Mouse (Mus musculus): Measurements from ENCODE around the gene Thsd4.

Gene Thsd4

DNA sequence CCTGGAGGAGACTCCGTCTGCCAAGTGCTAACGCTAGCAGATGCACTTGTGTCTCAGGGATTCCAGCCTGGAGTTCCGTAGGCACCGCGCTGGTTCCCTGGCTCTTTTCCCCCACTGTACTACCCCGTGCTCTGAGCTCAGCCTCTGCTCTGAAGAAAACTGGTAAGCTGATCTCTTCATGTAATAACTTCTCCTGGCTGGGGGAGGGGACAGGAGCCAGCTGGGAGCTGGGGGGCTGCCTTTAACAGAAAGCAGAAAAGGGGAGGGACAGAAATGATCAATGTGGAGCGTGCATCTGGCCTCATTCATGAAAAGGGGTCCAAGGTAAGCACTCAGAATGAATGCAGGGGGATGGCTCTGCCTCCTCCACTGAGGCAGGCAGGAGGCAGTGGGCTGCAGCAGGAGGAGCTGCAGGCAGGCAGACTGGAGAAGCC lies 380.7 kb downstream of the Thsd4 start:
- DNase-seq (ENCODE audit: low read depth), result no peak

DNA sequence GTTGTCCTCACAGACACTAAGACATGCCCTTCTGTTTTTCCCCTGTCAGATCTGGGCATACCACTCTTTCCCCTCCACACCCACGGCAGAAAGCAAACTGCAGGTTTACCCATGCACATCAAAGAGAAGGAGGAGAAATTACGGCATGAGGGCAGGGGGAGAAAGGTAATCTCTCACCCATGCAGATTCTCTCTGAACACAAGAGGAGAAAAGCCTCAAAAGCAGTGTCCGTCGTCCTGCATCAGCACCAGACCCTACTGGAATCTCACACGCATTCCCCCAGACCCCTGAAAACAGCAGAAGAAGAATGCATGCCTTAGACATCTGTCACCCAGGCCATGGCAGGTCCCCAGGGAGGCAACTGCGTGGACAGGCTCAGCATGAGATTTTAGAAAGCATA lies 381.4 kb downstream of the Thsd4 start:
- DNase-seq (ENCODE audit: low read depth), result no peak

DNA sequence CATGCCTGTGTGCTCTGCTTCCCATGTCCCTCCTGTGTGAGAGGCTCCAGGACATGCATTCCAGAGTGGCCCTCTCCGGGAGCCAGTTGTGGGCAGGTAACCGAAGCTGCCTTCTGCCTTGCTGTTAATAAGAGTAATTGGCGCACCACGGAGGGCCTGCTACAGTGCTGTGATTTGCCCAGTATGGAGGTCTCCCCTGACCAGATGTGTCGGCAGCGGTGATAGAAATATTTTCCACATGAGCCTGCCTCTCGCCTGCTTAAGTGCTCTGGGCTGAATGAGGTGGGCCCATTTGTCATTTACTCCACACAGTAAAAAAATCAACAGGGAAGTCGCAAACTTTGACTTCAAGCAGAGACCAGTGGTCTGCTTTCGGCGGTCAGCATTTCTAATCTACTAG lies 382.4 kb downstream of the Thsd4 start:
- no peak for DNase-seq (ENCODE audit: low read depth)

DNA sequence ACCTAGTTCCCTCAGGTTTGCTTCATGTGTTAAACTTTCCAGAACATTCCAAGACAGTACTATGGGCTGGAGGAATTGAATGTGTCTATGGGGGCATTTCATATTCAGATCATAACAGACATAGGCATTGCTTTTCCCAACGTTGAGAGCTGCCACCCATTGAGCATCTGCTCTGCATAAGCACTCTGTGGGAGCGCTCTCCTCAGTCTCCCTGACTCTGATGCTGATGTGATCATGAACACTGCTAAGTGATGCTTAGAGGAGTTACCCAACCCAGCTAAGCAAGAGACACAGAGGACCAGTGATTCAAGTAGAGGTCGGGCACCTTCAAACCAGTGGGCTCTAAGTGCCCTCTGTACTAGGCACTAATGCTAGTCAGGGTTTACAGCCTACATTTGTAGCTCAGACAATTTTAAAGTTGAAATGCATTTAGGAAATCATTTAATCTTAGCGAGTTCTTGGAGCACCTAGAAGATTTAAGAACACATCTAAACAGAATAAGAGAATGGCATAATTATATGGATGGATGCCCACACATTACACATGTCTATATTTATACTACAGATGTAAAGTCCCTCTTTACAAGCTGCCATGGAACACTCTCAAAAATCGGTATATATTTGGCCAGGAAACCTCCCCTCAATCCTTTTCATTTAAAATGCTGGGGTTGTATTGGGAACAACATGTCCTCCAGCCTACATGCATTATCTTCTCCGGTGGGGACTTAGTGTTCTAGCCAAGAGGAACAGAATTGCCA lies 392.4 kb downstream of the Thsd4 start:
- DNase-seq (ENCODE audit: low read depth), result no peak

DNA sequence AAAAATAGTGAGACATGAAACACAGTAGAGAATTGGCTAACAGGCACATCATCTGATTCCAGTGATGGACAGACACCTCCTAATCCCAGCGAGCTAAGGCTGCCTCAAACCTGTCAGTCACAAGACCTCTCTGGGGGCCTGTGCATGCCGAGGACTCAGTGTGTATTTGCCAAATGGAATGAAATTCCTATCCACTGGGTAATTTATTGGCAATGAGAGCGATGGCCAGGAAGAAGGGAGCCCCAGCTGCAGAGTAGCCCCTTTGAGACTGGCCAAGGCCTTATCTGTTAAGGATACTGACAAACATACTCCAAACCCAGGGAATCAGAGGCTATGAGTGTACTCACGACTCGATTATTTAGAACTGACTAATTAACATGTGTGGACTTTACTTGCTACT lies 394.9 kb downstream of the Thsd4 start:
- no peak for DNase-seq (ENCODE audit: low read depth)

DNA sequence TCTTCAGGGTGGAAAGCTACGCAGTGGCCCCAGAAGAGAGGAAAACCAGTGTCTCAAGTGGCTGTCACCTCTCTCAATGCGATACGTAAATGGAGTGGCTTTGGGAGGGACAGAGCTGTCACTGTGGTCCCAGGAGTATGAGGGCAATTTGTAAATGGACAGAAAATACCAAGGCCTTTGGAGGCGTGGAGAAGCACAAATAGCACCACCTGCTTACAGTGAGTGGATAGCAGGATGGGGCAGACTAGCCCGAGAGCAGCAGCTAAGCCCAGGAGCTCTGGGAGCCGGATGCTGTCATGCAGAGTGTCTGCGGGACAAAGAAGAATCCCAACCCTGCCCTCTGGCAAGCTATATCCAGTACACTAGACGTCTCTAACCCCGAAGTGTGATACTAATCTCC lies 397.7 kb downstream of the Thsd4 start:
- DNase-seq (ENCODE audit: low read depth), result no peak

DNA sequence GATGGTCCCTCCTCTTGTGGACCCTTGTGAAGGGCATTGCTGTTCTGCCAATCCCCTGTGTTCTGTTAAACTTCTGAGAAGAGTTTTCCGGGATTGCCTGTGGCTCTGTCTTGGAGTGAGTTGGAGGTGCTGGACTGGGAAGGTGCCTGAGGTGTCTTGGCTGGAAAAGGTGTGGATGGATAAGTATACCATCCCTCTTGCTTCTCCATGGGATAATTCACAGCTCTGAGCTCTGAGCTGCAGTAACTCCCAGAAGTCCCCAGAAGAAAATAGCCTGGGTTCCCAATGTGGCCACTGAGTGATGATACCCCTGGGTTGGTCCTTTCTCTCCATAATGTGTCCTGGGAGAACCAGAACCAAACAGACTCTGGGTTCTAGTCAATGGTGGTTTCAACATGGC lies 398.8 kb downstream of the Thsd4 start:
- DNase-seq (ENCODE audit: low read depth), result no peak

DNA sequence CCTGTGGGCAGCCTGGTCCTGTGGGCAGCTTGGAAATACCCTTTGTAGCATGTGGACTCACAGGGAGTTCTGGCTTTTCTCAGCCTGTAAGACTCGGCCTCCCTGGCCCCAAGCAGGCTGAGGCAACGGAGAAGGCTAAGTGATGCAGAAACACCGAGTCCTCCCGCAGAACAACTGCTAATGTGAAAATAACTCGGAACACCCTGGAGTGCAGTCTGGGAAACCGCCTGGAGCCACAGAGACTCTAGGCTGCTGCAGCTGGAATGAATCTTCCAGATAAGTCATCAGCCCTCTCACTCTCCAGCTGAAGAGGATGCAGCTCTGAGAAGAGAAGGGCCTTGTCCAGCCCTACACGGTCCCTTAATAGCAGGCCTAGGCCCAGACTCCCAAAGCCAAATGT lies 402.0 kb downstream of the Thsd4 start:
- DNase-seq (ENCODE audit: low read depth), result no peak

DNA sequence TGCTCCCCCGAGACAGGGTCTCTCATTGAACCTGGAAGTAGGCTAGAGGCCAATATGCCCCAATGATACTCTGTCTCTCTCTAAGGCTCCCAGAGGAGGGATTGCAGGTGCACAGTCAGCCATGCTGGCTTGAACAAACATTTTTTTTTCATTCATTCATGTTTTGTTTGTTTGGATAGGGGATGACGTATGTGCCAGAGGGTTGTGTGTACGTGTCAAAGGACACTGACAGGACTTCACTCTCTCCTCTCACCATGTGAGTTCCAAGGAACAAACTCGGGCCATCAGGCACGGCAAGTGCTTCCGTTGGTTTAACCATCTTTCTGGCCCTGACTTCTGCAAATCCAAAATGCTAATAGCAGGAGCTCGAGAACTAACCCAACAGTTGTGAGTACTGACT lies 404.0 kb downstream of the Thsd4 start:
- DNase-seq (ENCODE audit: low read depth), result no peak

DNA sequence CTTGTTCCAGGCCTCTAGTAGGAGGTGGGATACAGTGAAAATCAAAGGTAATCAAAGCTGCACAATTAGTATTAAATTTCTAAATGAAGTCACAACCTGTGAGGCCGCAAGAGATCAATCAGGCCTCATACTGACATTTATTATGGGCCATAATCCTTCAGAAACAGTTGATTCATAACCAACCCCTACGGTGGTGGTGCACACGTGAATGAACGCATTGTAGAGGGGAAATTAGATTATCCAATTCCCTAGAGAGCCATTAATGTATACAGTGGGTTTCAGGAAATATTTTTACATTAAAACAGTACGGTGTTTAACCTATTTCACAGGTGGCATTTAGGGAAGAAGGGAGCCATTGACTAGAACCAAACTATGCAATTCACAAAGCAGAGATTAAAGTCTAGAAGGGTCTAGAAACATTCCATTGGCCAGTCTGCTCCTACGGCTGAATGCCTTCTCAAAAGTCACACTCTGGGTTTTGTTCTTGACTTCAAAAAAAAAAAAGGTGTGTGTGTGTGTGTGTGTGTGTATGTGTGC lies 406.1 kb downstream of the Thsd4 start:
- DNase-seq (ENCODE audit: low read depth), result no peak

DNA sequence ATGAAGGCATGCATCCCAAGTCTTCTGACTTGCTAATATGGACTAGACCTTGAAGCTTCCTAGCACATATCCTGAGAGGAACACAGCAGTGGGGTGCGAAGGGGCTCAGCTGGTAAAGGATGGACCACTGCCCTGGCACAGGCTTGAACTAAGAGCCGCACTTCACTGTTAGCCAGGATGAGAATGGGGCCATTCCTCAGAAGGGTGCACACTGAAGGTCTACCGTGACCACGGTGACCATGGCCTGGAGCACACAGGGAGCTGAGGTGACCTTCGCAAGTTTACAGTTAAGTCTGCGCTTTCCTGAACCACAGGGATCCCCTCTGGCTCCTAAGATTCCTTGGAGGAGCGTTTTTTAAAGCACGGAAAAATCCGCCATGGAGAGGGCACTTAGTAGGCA lies 406.5 kb downstream of the Thsd4 start:
- no peak for DNase-seq (ENCODE audit: low read depth)

DNA sequence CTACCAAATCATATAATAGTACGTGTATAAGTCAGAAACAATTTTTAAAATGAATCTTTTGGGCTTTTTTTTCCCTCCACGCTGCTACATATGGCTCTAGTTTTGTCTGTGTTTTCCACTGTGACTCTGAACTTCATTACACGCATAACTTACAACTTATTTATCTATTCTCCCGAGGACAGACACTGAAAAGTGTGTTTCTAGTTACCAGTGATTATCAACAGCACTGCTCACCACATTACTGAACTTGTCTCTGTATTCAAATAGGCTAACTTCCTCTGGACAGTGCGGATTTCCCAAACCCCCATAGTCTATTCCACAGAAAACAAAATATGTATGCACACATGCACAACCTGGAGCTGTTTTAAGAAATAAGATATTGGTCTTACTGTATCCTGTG lies 411.6 kb downstream of the Thsd4 start:
- no peak for DNase-seq (ENCODE audit: low read depth)

DNA sequence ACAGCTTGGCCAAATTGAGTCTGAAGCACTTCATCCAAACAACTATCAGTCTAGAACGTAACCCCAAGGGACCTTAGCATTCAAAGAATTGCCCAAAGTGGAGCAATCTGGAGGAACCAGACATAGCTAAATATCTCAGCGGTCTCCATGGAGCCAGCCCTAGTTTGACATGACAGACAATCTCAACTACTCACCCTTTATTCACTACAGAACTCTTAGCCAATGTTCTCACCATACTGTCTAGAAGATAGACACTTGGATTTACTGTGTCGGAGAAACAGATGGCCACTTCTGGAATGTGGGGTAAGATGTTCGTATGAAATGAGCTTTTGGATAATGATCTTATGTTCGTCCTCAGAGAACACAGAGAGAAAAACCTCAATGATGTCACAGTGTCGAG lies 415.2 kb downstream of the Thsd4 start:
- DNase-seq (ENCODE audit: low read depth), result no peak

DNA sequence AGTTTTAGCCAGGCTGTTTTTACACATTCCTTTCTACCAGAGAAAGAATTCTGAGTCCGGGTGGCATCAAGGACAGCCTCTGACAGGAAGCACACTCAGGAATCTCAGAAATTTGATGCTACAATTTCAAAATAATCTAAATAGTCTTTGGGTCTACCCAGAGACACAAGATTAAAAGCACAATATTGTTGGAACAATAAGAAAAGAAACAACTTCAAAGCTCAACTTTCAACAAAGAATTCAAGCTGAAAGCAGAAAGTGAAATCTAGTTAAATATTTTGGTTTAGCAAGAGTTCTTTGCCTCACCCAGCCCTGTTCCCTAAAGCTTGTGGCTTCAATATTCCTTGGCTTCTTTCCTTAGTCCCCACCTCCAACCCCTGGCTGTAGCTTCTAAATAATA lies 415.7 kb downstream of the Thsd4 start:
- DNase-seq (ENCODE audit: low read depth), result no peak

DNA sequence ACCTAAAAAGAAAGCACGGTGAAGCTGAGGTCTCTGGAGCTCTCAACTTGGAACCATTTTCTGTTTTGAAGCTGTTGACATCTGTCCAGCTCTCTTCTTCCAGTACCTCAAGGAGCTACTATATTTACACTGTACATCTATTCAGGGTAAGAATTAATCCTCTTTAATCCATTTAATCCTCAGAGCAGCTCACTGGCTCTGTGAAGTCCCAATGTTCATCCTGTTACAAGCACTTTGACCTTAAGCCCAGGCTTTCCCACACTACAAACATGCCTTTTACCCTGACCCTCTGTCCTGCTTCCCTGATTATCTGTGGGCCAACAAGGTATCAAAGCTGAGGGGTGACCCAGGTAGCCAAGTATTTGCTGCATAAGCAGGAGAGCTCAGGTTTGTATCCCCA lies 427.6 kb downstream of the Thsd4 start:
- DNase-seq (ENCODE audit: low read depth), result no peak

DNA sequence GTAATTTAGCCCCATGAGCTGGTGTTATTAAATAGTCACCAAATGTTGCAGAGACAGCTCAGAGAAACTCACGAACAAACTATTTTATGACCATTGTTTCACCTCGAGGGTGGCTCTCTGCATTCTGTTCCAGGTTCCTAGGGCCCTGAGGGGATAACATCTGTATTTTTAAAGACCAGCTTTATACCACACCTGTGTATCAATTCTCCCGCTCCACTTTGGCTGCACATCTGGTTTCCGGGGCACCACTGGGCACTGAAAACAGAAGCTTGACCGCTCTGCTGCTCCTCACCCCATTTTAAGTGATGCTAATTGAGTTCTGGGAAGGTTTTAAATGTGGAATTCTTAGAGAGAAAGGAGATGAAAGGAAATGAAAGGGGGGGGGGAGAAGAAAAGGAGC lies 429.4 kb downstream of the Thsd4 start:
- DNase-seq (ENCODE audit: low read depth), result no peak

DNA sequence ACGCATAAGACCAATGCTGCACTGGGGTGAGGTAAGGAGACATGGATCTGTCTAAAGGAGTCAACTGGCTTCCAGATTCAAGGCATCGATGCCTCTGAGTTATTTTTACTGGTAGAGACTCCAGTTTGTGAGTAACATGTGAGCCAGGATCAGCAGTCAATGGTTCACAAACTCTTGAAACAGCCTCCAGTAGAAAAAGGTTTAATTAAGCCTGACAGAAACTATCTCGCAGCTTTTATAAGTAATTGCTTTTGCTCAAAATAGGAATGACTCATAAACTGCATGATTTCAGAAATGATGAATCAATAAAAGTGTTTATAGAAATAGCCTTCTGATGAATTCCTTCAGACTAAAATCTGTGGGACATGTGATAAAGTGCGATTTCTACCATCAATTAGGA lies 432.4 kb downstream of the Thsd4 start:
- no peak for DNase-seq (ENCODE audit: low read depth)

DNA sequence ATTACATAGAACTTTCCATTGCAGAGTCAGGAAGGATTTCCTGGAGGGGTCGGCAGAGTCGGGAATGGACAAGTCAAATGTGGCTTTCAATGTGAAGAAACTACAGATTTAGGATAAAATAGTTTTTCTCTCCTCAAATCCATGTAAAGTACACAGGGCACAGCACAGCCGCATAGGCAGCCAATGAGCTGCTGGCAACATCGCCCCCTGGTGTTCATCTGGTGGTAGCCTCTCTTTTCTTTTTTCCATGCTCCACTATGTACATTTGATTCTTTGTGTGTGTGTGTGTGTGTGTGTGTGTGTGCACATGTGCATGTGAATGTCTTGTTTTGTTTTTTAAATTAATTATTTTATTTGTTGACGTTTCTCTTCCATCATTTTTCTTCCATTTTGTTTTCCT lies 433.7 kb downstream of the Thsd4 start:
- DNase-seq (ENCODE audit: low read depth), result peak; percentile 8

DNA sequence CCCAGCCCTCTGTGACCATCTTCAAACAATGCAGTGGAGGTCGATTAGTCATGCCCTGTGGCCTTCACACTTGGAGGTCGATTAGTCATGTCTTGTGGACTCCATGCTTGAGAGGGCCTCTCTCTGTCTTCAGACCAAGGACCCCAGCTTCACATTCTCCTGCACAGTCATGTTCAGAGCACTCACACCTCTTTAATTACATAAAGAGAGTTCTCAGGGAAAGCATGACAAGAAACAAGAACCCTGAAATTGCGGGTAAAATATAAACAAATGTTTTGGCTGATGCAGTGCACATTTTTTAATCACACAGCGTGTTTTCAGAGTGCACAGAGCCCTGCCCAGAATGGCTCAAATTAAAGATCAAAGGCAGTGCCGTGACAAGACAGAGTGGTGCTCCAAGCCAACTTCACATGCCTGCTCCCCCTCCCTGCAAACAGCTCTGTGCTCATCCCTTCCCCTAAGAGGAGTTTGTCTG lies 439.7 kb downstream of the Thsd4 start:
- DNase-seq (ENCODE audit: low read depth), result no peak

DNA sequence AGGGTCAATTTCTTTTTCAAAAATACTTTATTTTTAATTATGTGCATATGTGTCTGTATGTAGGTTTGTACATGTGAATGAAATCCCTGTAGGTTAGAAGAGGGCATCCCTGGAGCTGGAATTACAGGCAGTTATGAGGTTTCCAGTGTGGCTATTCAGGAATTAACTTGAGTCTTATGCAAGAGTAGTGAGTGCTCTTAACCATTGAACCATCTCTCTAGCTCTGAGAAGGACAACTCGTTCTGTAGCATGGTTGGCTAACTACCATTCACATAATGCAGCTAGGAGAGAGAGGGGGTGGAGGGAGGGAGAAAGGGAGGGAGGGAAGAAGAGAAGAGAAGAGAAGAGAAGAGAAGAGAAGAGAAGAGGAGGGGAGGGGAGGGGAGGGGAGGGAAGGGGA lies 444.1 kb downstream of the Thsd4 start:
- no peak for DNase-seq (ENCODE audit: low read depth)

DNA sequence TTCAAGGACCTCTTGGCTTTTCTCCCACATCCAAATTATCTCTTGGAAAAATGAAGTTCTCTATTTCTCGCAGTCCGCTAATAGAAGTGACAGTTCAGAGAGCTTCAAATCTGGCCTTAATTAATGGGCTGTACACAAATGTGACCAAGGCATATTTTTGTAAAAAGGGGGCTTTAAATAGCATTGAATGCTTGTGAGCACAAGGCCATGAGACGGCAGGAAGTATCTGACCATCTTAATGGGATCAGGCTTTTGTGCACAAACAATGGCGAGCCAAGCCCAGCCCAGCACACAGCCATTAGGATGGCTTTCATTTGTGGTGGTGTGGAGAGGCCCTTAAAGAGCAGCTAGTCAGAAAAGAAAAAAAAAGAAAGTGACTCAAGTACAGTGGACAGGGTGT lies 445.4 kb downstream of the Thsd4 start:
- no peak for DNase-seq (ENCODE audit: low read depth)

DNA sequence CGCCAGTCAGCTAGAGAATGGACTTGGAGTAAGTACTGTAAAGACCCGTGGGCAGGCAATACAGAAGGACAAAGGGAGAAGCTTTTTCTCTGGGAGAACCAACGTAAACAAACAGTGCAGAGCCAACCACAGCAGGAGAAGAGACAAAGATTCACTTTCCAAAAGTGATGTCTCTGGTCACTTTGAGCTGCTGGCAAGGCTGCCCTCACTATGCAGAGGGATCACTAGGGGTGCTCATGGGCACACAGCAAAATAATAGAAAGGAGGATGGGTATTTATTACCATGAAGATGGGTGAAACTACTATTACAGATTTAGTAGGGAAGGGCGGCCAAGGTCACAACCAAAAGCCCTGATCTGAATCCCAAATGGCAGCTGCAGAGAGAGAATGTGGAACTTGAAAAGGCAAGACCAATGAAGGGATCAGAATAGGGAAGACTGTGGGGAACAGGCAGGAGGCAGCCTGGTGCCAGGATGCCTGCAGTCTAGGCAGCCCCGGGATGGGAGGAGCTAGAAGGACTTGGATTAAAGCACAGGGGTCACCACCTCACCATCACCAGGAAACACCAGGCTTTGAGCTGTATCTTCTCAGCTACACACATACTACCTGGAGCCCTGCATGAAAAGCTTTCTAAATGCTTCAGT lies 450.1 kb downstream of the Thsd4 start:
- no peak for DNase-seq (ENCODE audit: low read depth)

DNA sequence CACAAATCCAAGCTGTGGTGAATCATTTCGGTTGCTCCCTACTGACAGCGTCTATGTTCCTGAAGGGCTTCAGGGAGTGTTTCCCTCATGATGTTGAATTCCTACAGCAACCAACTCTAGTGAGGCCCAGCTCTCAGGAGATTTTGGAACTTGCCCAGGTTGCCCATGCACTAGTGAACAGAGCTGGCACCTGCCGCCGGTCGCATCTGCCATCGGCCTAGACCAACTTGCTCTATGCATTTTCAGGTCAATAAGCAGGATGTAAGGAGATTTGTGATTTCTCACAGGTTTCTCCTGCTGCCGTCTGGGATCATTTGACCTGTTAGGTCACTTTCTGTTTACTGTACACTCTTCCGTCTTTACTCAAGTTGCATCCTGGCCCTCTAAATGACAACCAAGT lies 454.6 kb downstream of the Thsd4 start:
- no peak for DNase-seq (ENCODE audit: low read depth)

DNA sequence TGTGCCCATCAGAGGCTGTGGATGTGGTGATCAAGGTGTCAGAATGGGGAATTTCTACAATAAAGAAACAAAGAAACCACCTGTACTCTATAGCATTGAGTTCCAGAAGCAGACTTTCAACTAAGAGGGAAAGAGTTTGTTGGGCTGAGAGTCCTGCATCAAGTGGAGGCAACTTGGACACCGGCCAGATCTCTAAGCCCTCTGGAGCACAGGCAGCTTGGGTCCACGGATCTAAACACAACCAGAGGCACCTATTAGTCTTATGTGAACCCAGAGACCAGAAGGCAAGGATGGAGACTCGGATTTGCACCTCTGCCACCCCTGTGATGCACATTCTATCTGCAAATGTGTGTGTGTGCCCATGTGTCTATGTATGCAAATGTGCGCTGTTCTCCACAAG lies 456.7 kb downstream of the Thsd4 start:
- no peak for DNase-seq (ENCODE audit: low read depth)
